Mouse (Mus musculus) CH12.LX (cell line): ENCODE data around the gene Cox6a1. TPM values are rescaled to one million over a fixed set of nuclear protein-coding genes. Genes with fewer than 3 reads are reported as not detected.
A peak's percentile ranks its signal among the peaks of the same experiment; 100 is the strongest.

Experiments
- DNase-seq: peaks from one replicate; pipeline ENCODE4 v3.0.0-alpha.2; 2013; ENCODE audit errors: extremely low read depth
- H3K27ac ChIP-seq: 2 replicates; pipeline ENCODE4 v1.5.1; 2012; ENCODE audit warnings: low read depth, mild to moderate bottlenecking, control low read depth, moderate library complexity; ENCODE audit not compliant: insufficient read depth
- H3K27me3 ChIP-seq: replicated peaks from 2 replicates; pipeline ENCODE3; 2012; ENCODE audit warnings: inconsistent platforms
- H3K36me3 ChIP-seq, 2 experiments: replicated peaks in 1 of 2; 2 replicates each; pipeline versions ENCODE3 to v1.6.1; 2012; ENCODE audit warnings: inconsistent platforms in 1 of 2, low read length in 1 of 2, mild to moderate bottlenecking in 1 of 2, mixed read lengths in 1 of 2, moderate library complexity in 1 of 2; ENCODE audit not compliant: control insufficient read depth in 1 of 2, insufficient read depth in 1 of 2
- H3K4me1 ChIP-seq, 2 experiments: 2 replicates each; pipeline ENCODE4 v1.6.1; 2012; ENCODE audit warnings: inconsistent platforms in 1 of 2, moderate library complexity in 1 of 2; ENCODE audit not compliant: insufficient read depth in 2 of 2, control insufficient read depth in 1 of 2
- H3K4me2 ChIP-seq: 2 replicates; pipeline ENCODE4 v1.6.1; 2012; ENCODE audit warnings: low read depth, mild to moderate bottlenecking, control low read depth; ENCODE audit not compliant: poor library complexity, insufficient read depth, severe bottlenecking
- H3K4me3 ChIP-seq, 3 experiments: fragments of 150-350 bp in 1 of 3; sonication (generic) in 1 of 3; replicated peaks in 1 of 3; 2 replicates each; pipeline versions ENCODE3 to v1.5.1; 2011 to 2012; ENCODE audit warnings: low read depth in 2 of 3, low read length in 2 of 3, mild to moderate bottlenecking in 2 of 3, moderate library complexity in 2 of 3, control low read depth in 1 of 3, improper control_type of control experiment in 1 of 3, inconsistent platforms in 1 of 3, mixed read lengths in 1 of 3; ENCODE audit not compliant: poor library complexity in 1 of 3
- H3K79me2 ChIP-seq: replicated peaks from 2 replicates; pipeline ENCODE4 v1.6.1; 2012; ENCODE audit warnings: mild to moderate bottlenecking, moderate library complexity; ENCODE audit not compliant: control insufficient read depth, poor library complexity, insufficient read depth, severe bottlenecking; ENCODE audit errors: extremely low read depth
- H3K9ac ChIP-seq: 2 replicates; pipeline ENCODE4 v1.6.1; 2012; ENCODE audit warnings: low read depth, mild to moderate bottlenecking, control low read depth, moderate library complexity; ENCODE audit not compliant: insufficient read depth
- H3K9me3 ChIP-seq: replicated peaks from 2 replicates; pipeline ENCODE3; 2012; ENCODE audit warnings: low read length, inconsistent platforms, mixed read lengths
- CHD2 ChIP-seq: IDR thresholded peaks from 2 replicates; pipeline ENCODE4 v1.6.1; 2011; ENCODE audit warnings: low read length, improper control_type of control experiment
- CTCF ChIP-seq, 2 experiments: IDR thresholded peaks in 1 of 2; conservative IDR thresholded peaks in 1 of 2; 2 replicates each; pipeline ENCODE4 v1.5.1; 2011 to 2012; ENCODE audit warnings: low read depth in 2 of 2, low read length in 2 of 2, improper control_type of control experiment in 1 of 2, inconsistent platforms in 1 of 2, mild to moderate bottlenecking in 1 of 2, moderate library complexity in 1 of 2
- E2F4 ChIP-seq: IDR thresholded peaks from 2 replicates; pipeline ENCODE4 v1.6.1; 2011; ENCODE audit warnings: low read depth, low read length, improper control_type of control experiment; ENCODE audit not compliant: insufficient replicate concordance
- ELF1 ChIP-seq: IDR thresholded peaks from 2 replicates; pipeline ENCODE4 v1.6.1; 2014; ENCODE audit warnings: low read depth, mild to moderate bottlenecking, inconsistent platforms, low read length, improper control_type of control experiment
- ETS1 ChIP-seq: conservative IDR thresholded peaks from 2 replicates; pipeline ENCODE4 v1.6.1; 2012; ENCODE audit warnings: low read depth, mild to moderate bottlenecking, inconsistent platforms, low read length, improper control_type of control experiment, moderate library complexity
- HCFC1 ChIP-seq: IDR thresholded peaks from 2 replicates; pipeline ENCODE4 v1.6.1; 2012; ENCODE audit warnings: low read depth, mild to moderate bottlenecking, inconsistent platforms, low read length, improper control_type of control experiment
- IRF4 ChIP-seq: IDR thresholded peaks from 2 replicates; pipeline ENCODE4 v1.6.1; 2014; ENCODE audit warnings: low read depth, mild to moderate bottlenecking, inconsistent platforms, low read length, improper control_type of control experiment
- JUND ChIP-seq: conservative IDR thresholded peaks from 2 replicates; pipeline ENCODE4 v1.6.1; 2011; ENCODE audit warnings: low read depth, low read length, improper control_type of control experiment
- MAFK ChIP-seq: IDR thresholded peaks from 2 replicates; pipeline ENCODE4 v1.6.1; 2011; ENCODE audit warnings: low read length, improper control_type of control experiment; ENCODE audit not compliant: insufficient replicate concordance
- MAZ ChIP-seq: IDR thresholded peaks from 2 replicates; pipeline ENCODE4 v1.6.1; 2012; ENCODE audit warnings: low read depth, mild to moderate bottlenecking, inconsistent platforms, low read length, improper control_type of control experiment, moderate library complexity
- MEF2A ChIP-seq: IDR thresholded peaks from 2 replicates; pipeline ENCODE4 v1.6.1; 2014; ENCODE audit warnings: low read depth, mild to moderate bottlenecking, inconsistent platforms, low read length, improper control_type of control experiment, borderline replicate concordance
- MXI1 ChIP-seq: IDR thresholded peaks from 2 replicates; pipeline ENCODE4 v1.6.1; 2011; ENCODE audit warnings: mild to moderate bottlenecking, low read depth, low read length, improper control_type of control experiment
- MYC ChIP-seq: IDR thresholded peaks from 2 replicates; pipeline ENCODE4 v1.6.1; 2011; ENCODE audit warnings: low read depth, mild to moderate bottlenecking, improper control_type of control experiment, low read length
- NELFE ChIP-seq: IDR thresholded peaks from 2 replicates; pipeline ENCODE4 v1.6.1; 2011; ENCODE audit warnings: low read depth, low read length, improper control_type of control experiment
- NRF1 ChIP-seq: IDR thresholded peaks from 2 replicates; pipeline ENCODE4 v1.6.1; 2014; ENCODE audit warnings: low read depth, mild to moderate bottlenecking, inconsistent platforms, low read length, improper control_type of control experiment, moderate library complexity
- PAX5 ChIP-seq: IDR thresholded peaks from 2 replicates; pipeline ENCODE4 v1.6.1; 2012; ENCODE audit warnings: low read length, inconsistent platforms, mixed read lengths
- POLR2A ChIP-seq: IDR thresholded peaks from 2 replicates; pipeline ENCODE4 v1.6.1; 2011; ENCODE audit warnings: low read depth, mild to moderate bottlenecking, improper control_type of control experiment, low read length
- POLR2AphosphoS2 ChIP-seq: IDR thresholded peaks from 2 replicates; pipeline ENCODE4 v1.6.1; 2011; ENCODE audit warnings: low read depth, low read length, improper control_type of control experiment
- RCOR1 ChIP-seq: conservative IDR thresholded peaks from 2 replicates; pipeline ENCODE4 v1.6.1; 2012; ENCODE audit warnings: low read depth, mild to moderate bottlenecking, inconsistent platforms, low read length, improper control_type of control experiment
- SIN3A ChIP-seq: IDR thresholded peaks from 2 replicates; pipeline ENCODE4 v1.6.1; 2012; ENCODE audit warnings: low read length, improper control_type of control experiment, inconsistent platforms
- SMC3 ChIP-seq: IDR thresholded peaks from 2 replicates; pipeline ENCODE4 v1.6.1; 2011; ENCODE audit warnings: low read depth, low read length, improper control_type of control experiment
- TBP ChIP-seq: conservative IDR thresholded peaks from 2 replicates; pipeline ENCODE4 v1.6.1; 2011; ENCODE audit warnings: low read depth, low read length, improper control_type of control experiment
- TCF12 ChIP-seq: IDR thresholded peaks from 2 replicates; pipeline ENCODE4 v1.6.1; 2014; ENCODE audit warnings: low read depth, mild to moderate bottlenecking, inconsistent platforms, low read length, improper control_type of control experiment
- UBTF ChIP-seq: IDR thresholded peaks from 2 replicates; pipeline ENCODE4 v1.6.1; 2012; ENCODE audit warnings: low read depth, mild to moderate bottlenecking, inconsistent platforms, low read length, improper control_type of control experiment, moderate library complexity
- USF2 ChIP-seq: conservative IDR thresholded peaks from 2 replicates; pipeline ENCODE4 v1.6.1; 2011; ENCODE audit warnings: low read depth, low read length, improper control_type of control experiment
- ZC3H11A ChIP-seq: IDR thresholded peaks from 2 replicates; pipeline ENCODE4 v1.6.1; 2012; ENCODE audit warnings: low read depth, mild to moderate bottlenecking, inconsistent platforms, low read length, improper control_type of control experiment
- ZMIZ1 ChIP-seq: IDR thresholded peaks from 2 replicates; pipeline ENCODE4 v1.6.1; 2012; ENCODE audit warnings: low read depth, mild to moderate bottlenecking, inconsistent platforms, low read length, improper control_type of control experiment
- ZNF384 ChIP-seq: IDR thresholded peaks from 2 replicates; pipeline ENCODE4 v1.6.1; 2012; ENCODE audit warnings: low read depth, low read length, improper control_type of control experiment, inconsistent platforms
- dilution Hi-C: fragments of 300-500 bp; cut with MboI; formaldehyde crosslinking; loops from 2 replicates; pipeline ENCODE4 v1.14.3; 2020; ENCODE audit warnings: low sequenced_read_pairs; ENCODE audit not compliant: extremely low pct_unique_long_range_greater_than_20kb, extremely low pct_ligation_motif_present
- in situ Hi-C: fragments of 300-500 bp; cut with MboI; formaldehyde crosslinking; loops from 3 replicates; pipeline ENCODE4 v1.14.3; 2019; ENCODE audit warnings: low sequenced_read_pairs, low pct_ligation_motif_present, low pct_unique_long_range_greater_than_20kb, mixed read lengths
- polyA plus RNA-seq: library from polyadenylated mRNA; unstranded; fragments of >175 nt; gene quantifications from 2 replicates; pipeline ENCODE4 v1.2.1, GENCODE M21; 2012; ENCODE audit warnings: low read depth; ENCODE audit not compliant: insufficient read length
- total RNA-seq, 2 experiments: library from RNA; depleted of rRNA; stranded (reverse); fragments of 300-350 nt in 1 of 2; fragments of >200 nt in 1 of 2; gene quantifications; 2 replicates each; pipeline ENCODE4 v1.2.3; 2012 to 2014

The Cox6a1 gene
- 546 and 673 TPM in 2 replicates for total RNA-seq (2012; rRNA removed)
- total RNA-seq (2014; rRNA removed): 203 and 257 TPM in 2 replicates
- polyA plus RNA-seq: 612 and 618 TPM in 2 replicates

GRCm38 (mm10) chr5:115348546-115349224, at the start of gene Cox6a1:
Gene Cox6a1, minus strand, starts transcription at chr5:115348981.
- Histone ChIP-seq H3K9ac (peak within 1 kb of the TSS; percentile 72), H3K27me3 (no peaks in the 10 kb centered on the region), H3K9me3 (peaks cover 4% of the 10 kb centered on the region), H3K4me2 (peak within 1 kb of the TSS; percentile 96), H3K36me3 (peaks cover 25 to 35% of the 10 kb centered on the region in 2 experiments), H3K79me2 (peaks cover 43% of the 10 kb centered on the region), H3K4me3 (peak within 1 kb of the TSS; percentile 92 to 97 (median 93)), H3K4me1 (peaks cover 0 to 11% of the 10 kb centered on the region in 2 experiments; a peak in 2 of 4 replicates), H3K27ac (peak within 1 kb of the TSS; percentile 28; the same call in 1 of the 2 replicates)
- TF ChIP-seq ELF1 (peak; percentile 84), ZNF384 (no peak), TCF12 (peak; percentile 87), RCOR1 (no peak), HCFC1 (peak; percentile 86), SIN3A (0 out of 2 replicates have a peak, but pooled peaks have one; percentile 42), TBP (peak; percentile 66), MAZ (0 out of 2 replicates have a peak, but pooled peaks have one; percentile 32), USF2 (no peak), PAX5 (no peak), SMC3 (no peak), POLR2A (peak; percentile 89), ZC3H11A (no peak), POLR2AphosphoS2 (peak; percentile 55; the same call in 1 of the 2 replicates), MYC (no peak), NELFE (peak; percentile 86), ETS1 (no peak), MXI1 (peak; percentile 50; the same call in 1 of the 2 replicates), UBTF (no peak), NRF1 (peak; percentile 97), IRF4 (no peak), JUND (no peak), CHD2 (no peak), MAFK (no peak), MEF2A (peak; percentile 20; the same call in 1 of the 2 replicates), ZMIZ1 (peak; percentile 77; the same call in 1 of the 2 replicates), E2F4 (no peak), CTCF (conservative IDR thresholded peaks at IDR 0.05 in 1 of 2, IDR thresholded peaks at IDR 0.05 in 1 of 2; ENCODE audit: low read depth in 2 of 2, low read length in 2 of 2) (no peak)
- peak; percentile 99 for DNase-seq
- dilution Hi-C loops (no loop called here), in situ Hi-C loops (loop anchor here (5.0 kb wide), 1 partner anchor 94 kb away; no protein-coding TSS in a partner anchor)
